Mouse (Mus musculus) heart, postnatal 4 days (tissue): ENCODE data around the gene Gk5. TPM values are rescaled to one million over a fixed set of nuclear protein-coding genes. Genes with fewer than 3 reads are reported as not detected.
"Not testable (repeated sequence)": the region's sequence is repeated elsewhere in the genome, so short reads cannot be mapped to it uniquely, and the experiment has no call there.

Experiments
- DNase-seq: peaks from one replicate; pipeline ENCODE4 v3.0.0; 2021
- total RNA-seq, 2 experiments: library from RNA; stranded (reverse); gene quantifications; 2 replicates each; pipeline ENCODE4 v1.2.3; 2021

The Gk5 gene
- total RNA-seq, 2 experiments from 2014 or later: 5.1 to 5.5 TPM

DNA sequence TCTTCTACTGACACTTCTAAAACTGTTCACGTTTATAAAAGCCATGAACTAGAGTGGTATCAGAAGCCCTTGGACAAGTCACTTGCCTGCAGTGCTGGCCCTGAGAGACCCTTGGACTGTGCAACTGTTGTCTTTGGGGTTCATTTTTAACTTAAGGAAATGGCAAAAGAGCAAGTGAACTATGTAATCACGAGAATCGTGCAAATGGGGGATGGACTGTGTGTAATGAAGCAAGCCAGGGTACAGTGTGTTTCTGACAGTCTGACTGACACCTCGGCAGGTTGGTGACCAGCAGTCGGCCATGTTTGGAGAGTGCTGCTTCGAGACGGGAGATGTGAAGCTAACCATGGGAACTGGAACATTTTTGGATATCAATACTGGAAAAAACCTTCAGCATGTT, 33.6 kb downstream of the Gk5 start:
- DNase-seq: no peak

DNA sequence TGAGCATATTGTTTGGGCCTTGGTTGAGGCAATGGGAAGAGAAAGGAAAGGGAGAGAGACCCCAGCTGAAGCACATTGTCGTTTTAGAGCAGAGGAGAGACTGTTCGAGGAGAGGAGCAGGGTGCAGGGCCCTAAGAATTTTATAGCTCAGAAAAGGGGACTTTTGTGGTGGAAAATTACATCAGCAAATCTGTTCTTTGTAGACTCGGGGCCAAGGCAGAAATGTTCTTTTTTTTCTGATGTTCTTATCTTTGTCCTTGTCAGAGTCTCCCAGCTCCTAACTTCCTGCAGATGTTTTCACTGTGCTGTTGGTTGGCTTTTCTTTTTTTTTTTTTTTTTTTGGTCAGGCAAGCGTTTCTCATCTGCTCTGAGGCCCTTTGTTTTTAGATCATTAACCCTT, 39.3 kb downstream of the Gk5 start:
- DNase-seq: peak; percentile 14

DNA sequence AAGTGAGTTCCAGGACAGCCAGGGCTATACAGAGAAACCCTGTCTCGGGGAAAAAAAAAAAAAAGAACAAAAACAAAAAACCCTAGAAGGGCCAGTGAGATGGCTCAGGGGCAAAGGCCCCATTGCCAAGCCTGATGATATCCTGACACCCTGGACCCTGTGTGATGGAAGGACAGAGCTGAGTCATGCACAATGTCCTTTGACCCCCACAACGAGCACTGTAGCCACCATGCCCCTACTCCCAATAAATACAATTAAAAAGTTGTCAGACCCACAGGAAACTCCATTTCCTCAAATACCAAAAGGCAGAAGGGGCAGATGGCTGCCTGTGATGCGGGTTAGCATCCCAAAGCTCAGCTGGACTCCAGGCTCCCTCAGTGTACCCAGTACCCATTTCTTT, 39.9 kb downstream of the Gk5 start:
- no peak for DNase-seq

DNA sequence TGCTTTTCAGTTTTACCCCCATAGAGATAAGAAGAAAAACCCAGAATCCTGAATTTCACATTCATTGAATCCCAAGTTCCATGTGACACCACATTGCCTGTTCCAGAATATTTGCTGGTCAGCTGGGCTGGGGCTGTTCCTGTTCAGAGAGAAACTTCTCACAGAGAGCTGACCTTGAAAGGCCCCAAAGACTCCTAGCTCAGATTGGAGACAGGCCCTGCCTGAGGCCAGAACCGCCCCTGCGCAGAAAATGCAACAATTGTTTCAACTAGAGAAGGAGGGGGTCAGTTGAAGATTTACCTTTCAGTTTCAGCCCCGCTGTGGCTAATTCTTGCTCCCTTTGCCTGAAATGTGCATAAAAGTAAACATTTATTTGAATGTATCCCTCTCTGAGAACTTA, 41.6 kb downstream of the Gk5 start:
- peak; percentile 28 for DNase-seq

DNA sequence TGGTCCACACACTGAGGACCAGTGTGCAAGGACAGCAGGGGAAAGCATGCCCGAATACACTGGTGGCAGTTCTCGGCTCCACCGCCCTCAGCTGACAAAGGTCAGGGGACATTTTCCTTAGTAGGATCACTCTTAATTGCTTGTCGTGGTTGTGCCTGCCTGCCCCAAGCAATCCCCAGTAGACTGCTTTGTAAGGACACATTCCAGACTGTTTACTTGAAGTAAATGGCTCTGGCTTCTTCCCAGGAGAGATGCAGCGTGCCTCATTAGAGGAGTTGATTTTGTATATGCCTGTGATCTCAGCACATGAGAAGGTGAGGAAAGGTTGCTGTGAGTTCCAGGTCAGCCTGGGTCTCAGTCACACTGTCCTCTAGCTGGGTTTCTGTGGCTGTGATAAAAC, 43.3 kb downstream of the Gk5 start:
- no peak for DNase-seq

DNA sequence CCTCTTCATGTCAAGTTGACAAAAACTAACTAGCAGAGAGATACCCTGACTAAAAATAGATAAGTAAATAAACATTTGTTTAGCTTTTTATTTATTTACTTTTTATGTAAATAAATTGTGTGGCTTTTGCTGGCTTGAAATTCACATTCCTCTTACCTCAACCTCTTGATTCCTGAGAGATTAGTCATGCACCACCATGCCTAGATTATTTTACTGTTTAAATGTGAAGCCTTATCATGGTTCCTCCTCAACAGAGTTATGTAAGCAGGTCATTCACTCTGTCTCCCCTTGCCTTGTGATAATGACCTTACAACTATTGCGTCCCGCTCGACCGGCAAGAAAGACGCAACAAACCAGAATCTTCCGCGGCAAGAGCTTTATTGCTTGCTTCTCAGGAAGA, 44.3 kb downstream of the Gk5 start:
- DNase-seq: no peak

DNA sequence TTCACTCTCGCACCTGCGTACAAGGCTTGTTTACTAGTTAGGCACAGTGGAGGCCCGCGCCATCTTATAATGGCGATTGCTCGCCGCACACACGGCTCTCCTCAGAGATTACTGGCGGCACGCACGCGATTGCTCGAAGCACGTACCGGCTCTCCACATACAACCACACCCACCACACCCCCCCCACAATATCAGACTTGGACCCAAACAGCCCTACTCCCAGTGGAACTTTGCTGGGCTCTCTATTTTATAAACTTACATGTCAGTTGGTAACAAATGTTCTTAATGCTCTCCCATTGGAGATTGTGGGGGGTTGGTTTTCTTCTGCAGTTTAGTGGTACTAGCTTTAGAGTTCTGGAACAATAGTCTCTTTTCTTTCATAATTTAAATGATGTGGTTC, 44.8 kb downstream of the Gk5 start:
- not testable (repeated sequence) for DNase-seq

DNA sequence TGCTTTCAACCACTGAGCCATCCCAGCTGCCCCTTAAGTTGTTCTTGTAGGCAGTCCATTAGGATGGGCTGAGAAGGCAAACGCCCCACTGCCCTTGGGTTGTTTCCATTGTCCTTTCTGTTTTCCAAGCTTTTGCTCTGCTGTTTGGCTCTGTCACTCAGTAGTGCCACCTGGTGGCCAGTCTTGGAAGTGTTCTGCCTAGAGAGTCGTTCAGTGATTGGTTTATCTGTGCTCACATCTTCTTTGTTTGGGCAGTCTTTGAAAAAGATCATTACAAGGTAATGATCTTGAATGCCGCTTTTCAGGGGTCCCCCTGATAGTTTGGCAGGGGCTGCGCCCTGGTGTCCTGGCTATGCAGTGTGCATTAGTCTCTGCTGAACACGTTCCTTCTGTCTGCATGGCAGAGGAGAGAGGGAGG, 48.0 kb downstream of the Gk5 start:
- peak; percentile 81 for DNase-seq

DNA sequence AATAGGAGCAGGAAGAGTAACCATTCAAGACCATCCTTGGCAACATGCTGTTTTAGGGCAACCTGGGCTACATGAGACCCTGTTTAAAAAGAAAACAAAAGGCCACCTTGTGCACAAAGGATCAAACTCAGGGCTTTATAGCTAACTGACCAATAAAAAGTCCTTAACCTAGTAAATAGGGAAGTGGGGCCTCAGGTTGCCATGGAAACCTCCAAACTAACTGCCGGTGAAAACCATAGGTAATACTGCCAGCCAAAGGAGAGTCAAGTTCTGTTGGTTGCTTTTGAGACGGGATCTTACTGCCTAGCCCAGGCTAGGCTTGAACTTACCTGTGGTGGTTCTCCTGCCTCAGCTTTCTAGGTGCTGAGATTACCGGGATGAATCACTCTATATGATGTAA, 51.4 kb downstream of the Gk5 start:
- no peak for DNase-seq

DNA sequence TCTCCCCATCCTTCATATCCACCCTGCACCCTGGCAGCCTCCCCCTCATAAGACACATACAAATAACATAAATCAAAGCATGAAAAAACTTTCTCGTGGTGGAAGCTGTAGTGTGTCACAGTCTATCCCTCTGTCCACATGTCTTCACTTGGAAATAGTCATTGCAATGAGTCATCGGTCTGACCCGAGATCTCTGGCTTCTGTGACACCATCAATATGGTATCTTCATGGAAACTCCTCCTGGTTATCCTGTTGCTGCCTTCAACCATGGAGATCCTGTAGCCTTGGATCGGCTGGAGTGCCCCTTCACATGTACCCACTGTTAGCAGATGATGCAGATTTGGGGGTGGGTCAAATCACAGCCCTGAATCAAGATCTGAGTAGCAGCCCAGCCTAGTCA, 65.7 kb downstream of the Gk5 start:
- DNase-seq: no peak

DNA sequence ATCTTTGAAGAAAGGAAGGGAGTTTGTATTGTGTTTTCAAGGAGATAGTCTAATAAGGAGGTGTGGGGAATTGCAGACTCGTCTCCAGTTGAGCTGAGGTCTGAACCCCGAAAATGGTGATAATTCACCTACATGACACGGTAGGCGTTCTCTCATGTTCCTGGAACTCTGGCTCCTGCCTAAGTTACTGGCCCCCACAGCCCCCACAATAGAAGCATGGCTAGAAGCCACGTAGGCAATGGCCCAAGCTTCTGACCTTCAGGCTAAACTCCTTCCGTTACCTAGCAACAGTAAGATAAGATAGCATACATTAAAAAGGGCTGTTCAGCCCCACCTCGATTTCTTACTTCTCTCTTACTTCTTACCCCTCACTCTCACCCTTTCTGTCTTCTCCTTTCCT, 67.5 kb downstream of the Gk5 start:
- no peak for DNase-seq

DNA sequence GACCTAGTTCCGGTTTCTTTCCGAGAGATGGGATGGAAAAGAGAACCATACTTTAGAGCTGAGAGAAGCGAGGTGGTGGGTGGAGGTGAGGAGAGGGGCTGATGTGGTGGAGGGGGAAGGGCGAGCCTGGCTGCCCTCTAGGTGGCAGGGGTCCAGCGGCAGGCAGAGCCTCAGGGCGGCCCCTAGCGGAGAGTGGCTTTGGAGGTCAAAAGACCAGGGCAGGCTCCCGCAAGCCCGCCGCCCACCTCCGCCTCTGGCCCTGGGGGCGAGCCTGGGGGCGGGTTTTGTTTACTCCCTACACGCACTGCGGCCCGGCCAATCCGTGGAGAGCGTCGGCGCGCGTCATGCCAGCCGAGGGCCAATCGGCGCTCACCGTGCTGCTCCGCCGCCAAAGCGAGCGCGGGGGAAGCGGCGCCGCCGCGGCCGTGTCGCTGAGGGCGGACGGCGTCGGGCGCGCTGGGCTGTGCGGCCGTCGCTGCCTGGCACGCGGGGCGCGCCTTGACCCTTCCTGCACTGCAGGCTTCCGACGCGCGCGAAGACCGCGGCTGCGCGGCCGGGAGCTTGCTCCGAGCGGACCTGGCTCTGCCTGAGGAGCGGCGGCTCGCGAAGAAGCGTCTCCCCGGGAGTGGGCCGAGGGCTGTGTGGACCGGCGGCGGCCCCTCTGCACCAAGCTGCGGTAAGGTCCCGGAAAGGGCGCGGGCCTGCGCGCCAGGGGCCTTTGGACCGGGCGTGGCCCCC, 76.9 kb downstream of the Gk5 start, which contains the start of gene Tfdp2:
Gene Tfdp2, plus strand, starts transcription at position 391 of the 738 bp plus-strand sequence.
- DNase-seq: peak; percentile 91

DNA sequence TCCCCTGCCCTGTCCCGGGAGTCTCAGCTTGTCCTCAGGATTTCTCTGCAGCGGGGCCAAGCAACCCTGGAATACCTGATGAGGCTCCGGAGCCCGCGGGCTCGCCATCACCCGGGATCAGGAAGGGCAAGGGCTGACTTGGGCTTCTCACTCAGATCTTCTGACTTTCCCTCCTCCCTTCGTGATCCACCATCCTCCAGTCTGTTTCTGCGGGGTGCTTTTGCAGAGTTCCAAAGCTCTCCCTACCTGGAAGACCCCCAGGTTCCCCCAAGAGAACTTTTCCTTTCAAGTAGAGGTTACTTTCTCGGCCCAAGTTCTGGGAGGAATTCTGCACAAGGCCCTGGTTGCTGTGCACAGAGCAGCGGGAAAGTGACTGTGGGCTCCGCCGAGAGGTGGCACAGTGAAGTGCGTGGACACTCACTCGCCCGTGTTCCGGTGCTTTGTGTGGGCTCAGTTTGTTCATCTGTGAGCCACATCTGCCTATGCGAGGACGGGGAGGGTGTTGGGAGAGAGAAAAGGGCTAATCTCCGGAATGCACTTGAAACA, 77.5 kb downstream of the Gk5 start:
- peak; percentile 48 for DNase-seq

DNA sequence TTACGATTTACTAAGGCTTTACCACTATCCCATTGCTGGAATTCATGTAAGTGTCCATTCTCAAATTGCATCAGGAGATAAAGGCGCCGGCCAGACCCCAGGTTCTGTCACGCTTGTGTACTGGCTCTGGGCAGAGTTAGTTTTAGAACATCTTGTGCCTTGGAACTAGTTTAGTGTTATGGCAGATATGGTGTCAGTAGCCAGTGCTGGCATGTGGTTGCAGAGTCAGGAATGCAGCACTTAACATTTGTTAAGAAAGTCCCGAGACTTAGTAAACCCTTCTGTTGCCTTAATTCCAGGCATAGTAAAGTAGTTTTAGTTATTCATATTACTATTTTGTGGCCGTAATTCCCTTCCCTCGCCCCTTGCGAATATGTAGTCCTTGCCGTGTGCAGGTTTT, 78.6 kb downstream of the Gk5 start:
- DNase-seq: no peak

DNA sequence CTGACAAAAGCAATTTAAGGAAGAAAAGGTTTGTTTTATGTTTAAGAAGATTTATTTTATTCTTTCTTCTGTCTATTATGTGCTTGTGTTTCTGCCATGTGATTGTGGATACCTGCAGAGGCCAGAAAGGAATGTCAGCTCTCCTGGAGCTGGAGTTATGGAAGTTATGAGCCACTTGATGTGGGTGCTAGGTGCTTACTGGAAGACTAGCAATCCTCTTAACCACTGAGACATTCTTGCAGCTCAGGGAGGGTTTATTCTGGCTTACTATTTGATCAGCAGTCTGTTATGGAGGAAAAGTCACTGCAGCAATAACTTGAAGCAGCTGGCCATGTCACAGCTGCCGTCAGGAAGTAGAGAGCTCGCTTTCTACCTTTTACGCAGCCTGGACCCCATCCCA, 84.5 kb downstream of the Gk5 start:
- no peak for DNase-seq

DNA sequence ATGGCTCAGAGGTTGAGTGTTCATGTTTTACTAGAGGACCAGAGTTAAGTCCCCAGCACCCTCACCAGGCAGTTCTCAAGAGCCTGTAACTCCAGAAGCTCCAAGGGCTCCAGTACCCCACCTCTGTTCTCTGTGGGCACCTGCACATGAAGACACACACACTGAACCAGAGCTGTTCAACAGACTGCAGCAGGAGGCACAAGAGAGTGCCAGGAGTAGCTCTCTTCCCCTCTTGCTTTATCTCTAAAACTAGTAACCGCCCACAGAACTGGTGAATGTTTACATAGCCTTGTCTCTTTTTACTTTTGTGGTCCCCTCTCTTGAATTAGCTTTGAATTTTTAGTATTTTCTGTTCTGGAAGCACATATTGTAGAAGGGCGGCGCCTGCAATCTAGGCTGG, 88.3 kb downstream of the Gk5 start:
- no peak for DNase-seq

DNA sequence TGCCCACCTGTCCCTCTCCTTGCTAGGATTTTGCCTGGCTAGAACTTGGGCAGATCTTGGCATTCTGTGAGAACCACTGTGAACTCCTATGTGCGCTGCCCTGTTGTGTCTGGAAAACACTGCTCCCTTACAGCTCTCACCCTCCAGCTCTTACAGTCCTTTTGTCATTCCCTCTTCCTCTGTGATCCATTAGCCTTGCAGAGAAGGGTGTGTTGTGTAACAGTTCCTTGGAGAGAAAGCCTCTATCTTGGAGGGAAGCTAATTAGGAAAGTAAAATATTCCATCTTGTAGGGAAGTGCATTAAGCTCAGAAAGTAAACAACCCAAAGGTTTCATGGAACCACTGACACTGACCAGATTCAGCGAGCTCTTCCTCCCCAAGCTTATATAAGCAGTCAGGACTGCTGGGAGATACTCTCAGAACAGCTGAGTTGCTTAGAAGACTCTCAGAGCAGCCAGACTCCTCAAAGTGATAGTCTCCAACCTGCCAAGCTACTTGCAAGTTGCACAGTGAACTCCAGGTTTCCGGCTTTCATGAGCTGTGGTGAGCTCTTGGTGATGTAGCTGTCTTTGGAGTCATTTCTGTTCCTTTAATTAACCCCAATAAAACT, 94.0 kb downstream of the Gk5 start:
- DNase-seq: no peak

DNA sequence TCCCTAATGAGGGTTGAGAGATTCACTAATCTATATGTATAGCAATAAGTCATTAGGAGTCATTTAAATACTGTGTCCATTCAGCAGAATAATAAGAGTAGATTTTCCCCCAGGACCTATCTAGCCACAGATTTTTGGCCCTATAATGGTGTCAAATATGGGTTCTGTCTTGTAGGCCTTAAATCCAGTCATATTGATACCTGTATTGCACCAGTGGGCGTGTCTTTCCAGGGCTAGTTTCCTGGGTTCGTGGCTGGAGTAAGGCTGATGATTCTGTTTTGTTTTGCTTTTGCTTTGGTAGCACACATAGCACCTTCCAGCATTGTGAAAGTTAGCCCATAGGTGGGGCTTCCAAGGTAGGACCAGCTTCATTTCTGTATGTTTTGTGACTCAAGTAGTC, 95.0 kb downstream of the Gk5 start:
- no peak for DNase-seq

DNA sequence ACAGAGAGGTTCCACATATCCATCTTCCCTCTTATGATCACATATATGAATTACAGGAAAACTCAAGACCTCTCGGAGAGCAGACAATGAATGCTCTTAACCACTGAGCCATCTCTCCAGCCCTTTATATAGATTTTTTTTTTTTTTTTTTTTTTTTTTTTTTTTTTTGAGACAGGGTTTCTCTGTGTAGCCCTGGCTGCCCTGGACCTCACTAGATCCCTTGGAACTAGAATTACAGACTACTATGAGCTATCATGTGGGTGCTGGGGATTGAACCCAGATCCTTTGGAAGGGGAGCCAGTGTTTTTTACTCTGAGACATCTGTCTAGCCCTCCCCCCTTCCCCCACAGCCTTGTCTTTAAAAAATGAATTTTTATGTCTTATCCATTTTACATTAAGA, 98.1 kb downstream of the Gk5 start:
- no peak for DNase-seq

DNA sequence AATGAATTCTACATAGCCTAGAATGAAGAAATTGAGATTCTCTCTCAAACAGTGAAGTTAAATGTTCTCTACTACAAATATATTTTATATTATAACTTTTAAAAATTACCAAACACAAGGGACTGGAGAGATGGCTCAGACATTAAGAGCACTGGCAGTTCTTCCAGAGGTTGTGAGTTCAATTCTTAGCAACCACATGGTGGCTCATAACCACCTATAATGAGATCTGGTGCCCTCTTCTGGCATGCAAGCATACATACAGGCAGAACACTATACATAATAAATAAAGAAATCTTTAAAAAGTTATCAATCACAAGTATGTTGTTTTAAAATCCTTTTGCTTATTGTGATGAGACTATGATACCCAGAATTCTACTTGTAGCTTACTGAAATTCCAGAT, 98.6 kb downstream of the Gk5 start:
- no peak for DNase-seq

DNA sequence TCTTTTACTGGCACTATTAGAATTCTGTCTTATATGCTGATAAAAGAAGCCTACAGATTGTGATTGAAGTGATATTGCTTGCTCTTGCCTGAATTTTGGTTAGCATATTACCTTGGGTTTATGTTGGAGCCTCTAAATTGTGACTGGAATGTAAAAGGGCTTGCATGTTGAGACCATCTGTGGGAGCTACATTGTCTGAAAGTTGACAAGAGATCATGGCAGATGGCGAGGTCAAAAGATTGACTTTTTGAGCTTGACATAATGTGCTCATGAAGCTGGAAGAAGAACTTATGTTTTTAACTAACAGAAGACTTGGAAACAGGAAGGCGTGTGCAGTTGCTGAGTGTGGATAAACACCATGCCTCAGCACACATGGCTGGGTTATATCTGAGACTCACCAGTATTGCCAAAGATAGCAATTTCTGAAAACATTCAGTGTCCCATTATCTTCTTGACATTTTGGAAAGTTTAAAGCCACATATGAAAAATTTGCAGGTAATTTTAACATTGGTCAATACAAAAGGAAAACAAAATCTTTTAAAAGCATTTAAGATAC, 100.0 kb downstream of the Gk5 start:
- DNase-seq: no peak

DNA sequence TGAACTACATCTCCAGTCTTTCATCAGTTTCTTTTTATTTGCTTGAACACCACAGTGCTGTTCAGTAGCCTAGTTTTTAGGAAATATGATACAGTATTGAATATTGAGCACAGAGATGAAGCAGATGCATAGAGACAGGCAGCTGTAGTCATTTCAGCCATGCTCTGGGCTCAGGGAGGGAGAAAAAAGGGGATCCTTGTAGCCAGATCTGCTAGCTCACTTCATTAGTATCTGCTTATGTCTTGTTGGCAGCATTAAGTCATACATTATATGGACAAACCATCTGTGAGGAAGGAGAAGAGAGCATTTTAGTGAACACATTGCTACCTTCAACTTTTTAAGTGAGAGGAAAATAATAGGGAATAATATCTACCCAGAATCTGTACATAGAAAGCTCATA, 101.3 kb downstream of the Gk5 start:
- no peak for DNase-seq

DNA sequence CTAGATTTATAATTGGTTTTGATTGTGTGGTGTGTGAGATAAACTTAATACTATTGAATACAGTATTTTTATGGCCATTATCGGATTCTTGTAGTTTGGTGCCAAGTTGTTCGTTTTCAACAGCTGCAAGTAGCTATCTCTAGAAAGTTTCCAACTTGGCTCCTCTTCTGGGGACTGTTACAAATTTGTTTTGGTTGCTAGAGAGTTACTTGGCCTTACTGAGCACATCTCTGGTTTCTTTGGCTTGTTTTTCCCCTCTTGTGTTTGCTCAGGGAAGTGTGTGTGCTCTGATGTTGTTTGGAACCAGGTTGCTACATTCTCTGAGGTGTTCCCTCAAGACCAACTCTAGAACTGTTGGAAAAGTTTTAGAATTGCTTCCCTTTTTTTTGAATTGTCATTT, 104.1 kb downstream of the Gk5 start:
- no peak for DNase-seq

DNA sequence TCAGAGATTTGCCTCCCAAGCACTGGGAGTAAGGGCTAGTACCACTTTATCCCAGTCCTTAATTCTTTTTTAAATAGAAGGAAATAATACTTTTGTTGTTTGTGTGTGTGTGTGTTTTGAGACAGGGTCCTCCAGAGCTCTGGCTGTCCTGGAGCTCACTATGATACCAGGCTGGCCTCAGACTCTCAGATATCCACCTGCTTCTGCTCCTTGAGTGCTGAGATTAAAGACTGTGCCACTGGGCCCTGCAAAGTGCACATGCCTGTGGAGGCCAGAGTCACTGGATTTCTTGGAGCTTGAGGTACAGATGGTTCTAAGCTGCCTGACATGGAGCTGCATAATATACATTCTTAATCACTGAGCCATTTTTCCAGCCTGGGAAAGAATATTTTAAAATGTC, 109.1 kb downstream of the Gk5 start:
- DNase-seq: no peak
